Mouse (Mus musculus) retina, postnatal 1 day (tissue): ENCODE measurements around the gene Gm10717.
A peak's percentile ranks its signal among the peaks of the same experiment; 100 is the strongest.
"Not testable (repeated sequence)": the region's sequence is repeated elsewhere in the genome, so short reads cannot be mapped to it uniquely, and the experiment has no call there.

ENCODE experiments used
- DNase-seq: peaks from one replicate; pipeline ENCODE4 v3.0.0-alpha.2; 2012

Gm10717 gene

GRCm38 (mm10) chr9:3026136-3026535 lies 919 bp downstream of the Gm10717 start:
- DNase-seq, result not testable (repeated sequence)

GRCm38 (mm10) chr9:3026741-3027140 lies 1.5 kb downstream of the Gm10717 start:
- not testable (repeated sequence) for DNase-seq

- DNase-seq, result peak; percentile 73
These were observed 2.0 kb downstream of the Gm10717 start for GRCm38 (mm10) chr9:3027200-3027599.

GRCm38 (mm10) chr9:3029276-3030000 lies 4.2 kb downstream of the Gm10717 start:
- not testable (repeated sequence) for DNase-seq

- DNase-seq, result peak; percentile 93
These were observed 5.6 kb downstream of the Gm10717 start for GRCm38 (mm10) chr9:3030677-3031318.

- not testable (repeated sequence) for DNase-seq
These were observed 9.1 kb downstream of the Gm10717 start, which contains the start of gene Gm17535 for GRCm38 (mm10) chr9:3034299-3034698. TSS of gene Gm17535 (plus strand) at chr9:3034599.

GRCm38 (mm10) chr9:3036577-3036976 lies 11.4 kb downstream of the Gm10717 start, which contains the start of gene Gm10715:
TSS of gene Gm10715 (plus strand) at chr9:3036877.
- DNase-seq, result not testable (repeated sequence)

- peak; percentile 56 for DNase-seq
These were observed 12.9 kb downstream of the Gm10717 start for GRCm38 (mm10) chr9:3038161-3038560.
